Mouse (Mus musculus): ENCODE results near the gene Cntnap1. TPM values are rescaled to one million over a fixed set of nuclear protein-coding genes. Genes with fewer than 3 reads are reported as not detected.

The Cntnap1 gene
- polyA plus RNA-seq, 1 experiment from 2014 or later, result 1.5 TPM

GRCm38 (mm10) chr11:101173631-101174388 is 3.5 kb downstream of the Cntnap1 start:
- Histone ChIP-seq H3K4me3 (replicated peaks) (peak overlapping the region; percentile 36), H3K9ac (replicated peaks) (peak overlapping the region; percentile 64), H3K36me3 (no peaks in the 10 kb centered on the region), H3K27ac (peak overlapping the region; percentile 74), H3K4me1 (replicated peaks) (peaks cover 86% of the 10 kb centered on the region), H3K9me3 (no peaks in the 10 kb centered on the region), H3K4me2 (replicated peaks) (peak overlapping the region; percentile 63), H3K27me3 (peaks cover 70% of the 10 kb centered on the region)
- ATAC-seq, result peak; percentile 67
- under 1% methylated on average over 61 of the region's 61 CpGs for WGBS

- peak overlapping the region; percentile 63 for H3K4me2 ChIP-seq (replicated peaks)
- no peaks in the 10 kb centered on the region for H3K36me3 ChIP-seq
- ATAC-seq, result no peak
- peak overlapping the region; percentile 36 for H3K4me3 ChIP-seq (replicated peaks)
- H3K4me1 ChIP-seq (replicated peaks), result peaks cover 80% of the 10 kb centered on the region
- peak overlapping the region; percentile 64 for H3K9ac ChIP-seq (replicated peaks)
- 27% methylated on average over 9 of the region's 9 CpGs for WGBS
- H3K9me3 ChIP-seq, result no peaks in the 10 kb centered on the region
- H3K27me3 ChIP-seq, result peaks cover 70% of the 10 kb centered on the region
- peak overlapping the region; percentile 74 for H3K27ac ChIP-seq
Observed at GRCm38 (mm10) chr11:101174389-101174745, 4.0 kb downstream of the Cntnap1 start.

- no peaks in the 10 kb centered on the region for H3K9me3 ChIP-seq
- H3K4me2 ChIP-seq (replicated peaks), result peak within 1 kb of the TSS; percentile 63
- peak within 1 kb of the TSS; percentile 74 for H3K27ac ChIP-seq
- H3K9ac ChIP-seq (replicated peaks), result peak within 1 kb of the TSS; percentile 64
- H3K4me1 ChIP-seq (replicated peaks), result peaks cover 74% of the 10 kb centered on the region
- H3K27me3 ChIP-seq, result peaks cover 68% of the 10 kb centered on the region
- peak within 1 kb of the TSS; percentile 39 for H3K4me3 ChIP-seq (replicated peaks)
- no peak for ATAC-seq
- WGBS, result 19% methylated on average over 14 of the region's 14 CpGs
- H3K36me3 ChIP-seq, result no peaks in the 10 kb centered on the region
Observed at GRCm38 (mm10) chr11:101174851-101175628, 4.7 kb downstream of the Cntnap1 start, which contains the start of gene Ccr10. TSS of gene Ccr10 (minus strand) at chr11:101175443.

GRCm38 (mm10) chr11:101175636-101176116 is 5.4 kb downstream of the Cntnap1 start:
- peaks cover 67% of the 10 kb centered on the region for H3K4me1 ChIP-seq (replicated peaks)
- peak overlapping the region; percentile 57 for H3K4me2 ChIP-seq (replicated peaks)
- H3K9ac ChIP-seq (replicated peaks), result peak overlapping the region; percentile 60
- peak overlapping the region; percentile 39 for H3K4me3 ChIP-seq (replicated peaks)
- H3K27ac ChIP-seq, result no peak overlapping the region
- WGBS, result 10% methylated on average over 11 of the region's 11 CpGs
- peaks cover 64% of the 10 kb centered on the region for H3K27me3 ChIP-seq
- H3K36me3 ChIP-seq, result no peaks in the 10 kb centered on the region
- no peaks in the 10 kb centered on the region for H3K9me3 ChIP-seq
- ATAC-seq, result no peak

- Histone ChIP-seq H3K9me3 (no peaks in the 10 kb centered on the region), H3K27me3 (peaks cover 64% of the 10 kb centered on the region), H3K4me3 (replicated peaks) (peak overlapping the region; percentile 39), H3K27ac (peak overlapping the region; percentile 35; the same call in 1 of the 2 replicates), H3K36me3 (no peaks in the 10 kb centered on the region), H3K4me2 (replicated peaks) (peak overlapping the region; percentile 57), H3K4me1 (replicated peaks) (peaks cover 66% of the 10 kb centered on the region), H3K9ac (replicated peaks) (peak overlapping the region; percentile 60)
- WGBS, result under 1% methylated on average over 25 of the region's 25 CpGs
- ATAC-seq, result no peak
Observed at GRCm38 (mm10) chr11:101176117-101176691, 5.9 kb downstream of the Cntnap1 start.

GRCm38 (mm10) chr11:101176933-101177773 is 6.8 kb downstream of the Cntnap1 start:
- Histone ChIP-seq H3K9ac (replicated peaks) (0 out of 2 replicates have a peak overlapping the region, but pooled peaks have one; percentile 60), H3K27me3 (peaks cover 64% of the 10 kb centered on the region), H3K4me1 (replicated peaks) (peaks cover 60% of the 10 kb centered on the region)

GRCm38 (mm10) chr11:101178061-101179058 is 8.0 kb downstream of the Cntnap1 start:
- H3K36me3 ChIP-seq, result no peaks in the 10 kb centered on the region
- no peak for ATAC-seq
- peaks cover 51% of the 10 kb centered on the region for H3K4me1 ChIP-seq (replicated peaks)
- peak overlapping the region; percentile 3; the same call in 1 of the 2 replicates for H3K4me2 ChIP-seq (replicated peaks)
- peaks cover 61% of the 10 kb centered on the region for H3K27me3 ChIP-seq
- H3K27ac ChIP-seq, result no peak overlapping the region
- H3K9ac ChIP-seq (replicated peaks), result no peak overlapping the region; the same call in 1 of the 2 replicates
- no peaks in the 10 kb centered on the region for H3K9me3 ChIP-seq
- H3K4me3 ChIP-seq (replicated peaks), result no peak overlapping the region
- WGBS, result 44% methylated on average over 36 of the region's 36 CpGs

More at GRCm38 (mm10) chr11:101176933-101177773, 6.8 kb downstream of the Cntnap1 start:
- WGBS, result 20% methylated on average over 22 of the region's 22 CpGs
- H3K4me2 ChIP-seq (replicated peaks), result peak overlapping the region; percentile 57
- no peaks in the 10 kb centered on the region for H3K36me3 ChIP-seq
- ATAC-seq, result no peak
- H3K9me3 ChIP-seq, result no peaks in the 10 kb centered on the region
- no peak overlapping the region for H3K27ac ChIP-seq
- peak overlapping the region; percentile 39 for H3K4me3 ChIP-seq (replicated peaks)

GRCm38 (mm10) chr11:101179306-101179705 is 9.0 kb downstream of the Cntnap1 start:
- Histone ChIP-seq H3K4me1 (replicated peaks) (peaks cover 45% of the 10 kb centered on the region), H3K36me3 (no peaks in the 10 kb centered on the region), H3K27ac (no peak overlapping the region), H3K27me3 (peaks cover 54% of the 10 kb centered on the region), H3K9me3 (no peaks in the 10 kb centered on the region), H3K4me3 (replicated peaks) (no peak overlapping the region), H3K4me2 (replicated peaks) (no peak overlapping the region), H3K9ac (replicated peaks) (no peak overlapping the region)
- ATAC-seq, result no peak
- 82% methylated on average over 15 of the region's 15 CpGs for WGBS

GRCm38 (mm10) chr11:101180261-101180660 is 9.9 kb downstream of the Cntnap1 start:
- H3K4me3 ChIP-seq (replicated peaks), result no peak overlapping the region
- no peak overlapping the region for H3K4me2 ChIP-seq (replicated peaks)
- ATAC-seq, result no peak
- no peak overlapping the region for H3K27ac ChIP-seq
- H3K27me3 ChIP-seq, result peaks cover 47% of the 10 kb centered on the region
- no peaks in the 10 kb centered on the region for H3K9me3 ChIP-seq
- 65% methylated on average over 17 of the region's 17 CpGs for WGBS
- no peaks in the 10 kb centered on the region for H3K36me3 ChIP-seq
- H3K4me1 ChIP-seq (replicated peaks), result peaks cover 36% of the 10 kb centered on the region
- H3K9ac ChIP-seq (replicated peaks), result no peak overlapping the region

All from midbrain, embryonic 13.5 days (tissue).